Mouse (Mus musculus) T-helper 2 cell (primary cell): ENCODE results near the gene Rfx2.

Source experiments
- in situ Hi-C: fragments of 300-600 bp; cut with MboI, MseI; formaldehyde crosslinking; loops from one replicate; pipeline ENCODE4 v1.15.1; 2025; ENCODE audit warnings: high pct_unique_total_duplicates

Rfx2 gene

GRCm38 (mm10) chr17:56754271-56755185 lies 76.3 kb downstream of the Rfx2 start:
- in situ Hi-C loops = no loop called here

DNA sequence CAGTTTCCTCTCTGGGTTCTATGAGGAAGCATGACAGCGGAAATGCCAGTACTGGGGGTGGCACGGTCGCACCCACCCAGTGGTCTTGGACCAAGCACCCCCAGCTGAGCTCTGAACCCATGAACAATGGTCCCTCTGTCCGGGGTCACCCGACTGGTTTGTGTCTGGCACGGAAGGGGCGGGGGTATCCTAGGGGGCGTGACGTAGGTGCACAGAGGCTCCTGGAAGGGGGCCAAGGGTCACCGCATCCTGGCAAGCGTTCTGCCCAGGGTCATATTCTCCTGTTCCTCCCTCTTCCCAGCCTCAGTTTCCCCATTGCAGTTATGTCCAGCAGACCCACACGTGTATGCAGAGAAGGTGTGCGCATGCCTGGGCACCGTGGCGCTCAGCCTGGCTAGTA lies 77.4 kb downstream of the Rfx2 start:
- in situ Hi-C loops = no loop called here

DNA sequence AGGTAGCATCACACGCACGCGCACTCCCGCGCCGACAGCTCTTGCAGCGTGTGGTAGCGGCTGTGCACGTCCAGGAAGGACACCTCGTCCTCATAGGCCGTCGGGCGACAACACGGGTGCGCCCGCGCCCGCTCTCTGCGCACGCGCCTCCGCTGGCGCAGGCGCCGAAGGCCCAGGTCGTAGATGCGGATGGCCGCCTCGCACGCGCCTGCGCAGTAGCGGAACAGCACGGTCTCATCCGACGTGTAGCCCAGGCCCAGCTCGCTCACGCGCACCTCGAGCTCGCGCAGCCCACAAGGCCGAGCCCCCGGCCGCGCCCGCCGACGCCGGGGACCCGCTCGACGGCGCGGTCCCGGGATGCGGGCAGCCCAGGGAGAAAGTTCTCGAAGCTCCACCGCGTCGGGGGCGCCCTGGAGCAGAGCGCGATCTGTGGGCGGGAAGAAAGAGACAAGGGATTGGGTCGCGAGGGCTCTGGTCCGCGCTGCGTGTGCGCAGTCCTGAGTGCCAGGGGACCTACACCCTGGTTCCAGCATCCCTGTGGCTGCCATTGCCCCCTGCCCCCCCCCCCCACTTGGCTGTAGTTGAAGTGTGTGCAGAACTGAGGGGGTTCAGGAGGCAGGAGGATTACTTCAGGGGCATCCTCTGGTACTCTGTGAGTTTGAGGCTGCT lies 79.3 kb downstream of the Rfx2 start:
- in situ Hi-C loops = no loop called here

GRCm38 (mm10) chr17:56744173-56744572 lies 86.6 kb downstream of the Rfx2 start:
- in situ Hi-C loops = no loop called here

- in situ Hi-C loops = no loop called here
Measured at GRCm38 (mm10) chr17:56740788-56741160, 90.0 kb downstream of the Rfx2 start.

DNA sequence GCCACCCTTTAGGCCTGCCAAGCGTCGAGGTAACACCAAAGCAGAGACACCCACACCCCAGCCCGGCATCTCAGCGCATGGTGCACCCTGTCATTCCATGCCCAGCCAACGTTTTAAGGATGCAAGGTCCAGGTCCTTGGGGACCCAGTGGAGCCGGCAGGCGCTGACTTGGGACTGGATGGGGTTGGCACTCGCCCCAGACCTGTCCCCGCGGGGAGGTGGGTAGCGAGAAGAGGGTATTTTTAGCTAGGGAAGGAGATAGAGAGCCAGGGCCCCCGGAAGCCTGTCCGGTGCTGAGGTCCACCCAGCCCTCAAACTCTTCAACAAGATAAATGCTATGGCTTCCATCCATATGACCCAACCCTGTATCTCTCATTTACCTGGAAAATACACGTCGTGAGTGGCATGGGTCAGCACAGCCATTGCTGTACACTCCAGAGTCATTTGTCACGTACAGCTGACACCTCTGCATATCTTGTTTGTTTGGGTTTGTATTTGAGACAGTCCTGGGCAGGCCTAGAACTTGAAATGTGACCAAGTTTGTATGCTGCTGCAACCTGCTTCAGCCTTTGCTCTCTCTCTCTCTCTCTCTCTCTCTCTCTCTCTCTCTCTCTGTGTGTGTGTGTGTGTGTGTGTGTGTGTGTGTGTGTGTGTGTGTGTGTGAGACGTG lies 90.6 kb downstream of the Rfx2 start:
- in situ Hi-C loops = no loop called here

- in situ Hi-C loops = no loop called here
Measured at GRCm38 (mm10) chr17:56738221-56738620, 92.6 kb downstream of the Rfx2 start.

GRCm38 (mm10) chr17:56736534-56736933 lies 94.3 kb downstream of the Rfx2 start:
- in situ Hi-C loops = no loop called here

- in situ Hi-C loops = no loop called here
Measured at GRCm38 (mm10) chr17:56729656-56730055, 101.2 kb downstream of the Rfx2 start.

DNA sequence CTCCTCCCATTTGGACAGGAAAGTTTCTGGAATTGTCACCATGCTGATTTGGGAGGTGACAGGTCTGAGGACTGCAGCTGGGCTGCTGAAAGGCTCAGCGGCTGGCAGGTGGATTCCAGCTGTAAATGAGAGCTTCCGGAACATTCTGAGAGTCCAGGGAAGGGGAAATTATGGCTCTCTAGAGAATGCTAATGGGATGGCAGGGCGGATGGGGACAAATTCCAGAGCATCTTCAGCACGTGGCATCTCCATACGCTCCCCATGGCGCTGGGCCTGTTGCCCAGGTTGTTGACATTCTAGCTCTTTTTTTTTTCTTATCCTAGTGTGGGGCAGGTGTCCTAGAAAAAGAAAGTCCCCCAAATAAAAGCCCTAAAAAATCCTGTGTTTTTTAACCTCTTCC lies 101.7 kb downstream of the Rfx2 start:
- in situ Hi-C loops = no loop called here

- in situ Hi-C loops = no loop called here
Measured at GRCm38 (mm10) chr17:56728117-56728516, 102.7 kb downstream of the Rfx2 start.

GRCm38 (mm10) chr17:56727659-56728058 lies 103.2 kb downstream of the Rfx2 start:
- in situ Hi-C loops = no loop called here

DNA sequence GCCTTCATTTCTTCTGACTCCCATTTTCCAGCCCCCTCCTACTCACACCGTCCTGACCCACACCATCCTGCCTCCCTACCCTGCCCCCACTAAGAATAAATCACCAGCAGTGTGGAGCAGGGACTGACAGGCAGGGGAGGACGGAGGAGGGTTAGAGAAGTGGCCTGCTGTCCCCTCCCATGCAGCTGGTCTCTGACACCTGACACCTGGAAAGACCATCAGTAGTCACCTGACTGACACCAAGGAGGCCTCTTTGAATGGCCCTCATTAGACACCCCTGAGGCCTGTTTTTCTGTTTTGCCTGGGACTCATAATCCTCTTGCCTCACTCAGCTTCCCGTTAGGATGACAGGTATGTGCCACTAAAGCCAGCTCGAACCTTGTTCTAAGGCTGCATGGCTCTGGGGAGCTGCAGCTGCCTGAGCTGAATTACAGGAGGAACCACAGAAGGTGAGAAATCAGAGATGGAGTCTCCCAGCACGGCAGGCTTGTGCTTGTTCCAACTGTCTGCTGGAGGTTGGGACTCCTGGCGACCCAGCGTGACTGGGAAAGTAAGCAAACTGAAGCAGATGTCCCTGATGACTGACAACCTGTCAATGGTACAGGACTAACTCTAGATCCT lies 103.7 kb downstream of the Rfx2 start:
- in situ Hi-C loops = no loop called here
